Mouse (Mus musculus) G1E (cell line): Measurements from ENCODE around the gene Kcnc3.

ENCODE experiments used
- CTCF ChIP-seq: IDR thresholded peaks from 2 replicates; pipeline ENCODE4 v1.5.1; 2012; ENCODE audit warnings: low read depth, low read length, inconsistent platforms, mixed read lengths
- GATA1 ChIP-seq: IDR thresholded peaks from 2 replicates; pipeline ENCODE4 v1.6.1; 2012; ENCODE audit warnings: borderline replicate concordance, low read length, inconsistent platforms, mixed read lengths
- GATA2 ChIP-seq: IDR thresholded peaks from 2 replicates; pipeline ENCODE4 v1.6.1; 2012; ENCODE audit warnings: low read depth, low read length, inconsistent platforms, borderline replicate concordance
- POLR2AphosphoS5 ChIP-seq: IDR thresholded peaks from 2 replicates; pipeline ENCODE4 v1.6.1; 2012; ENCODE audit warnings: low read depth, low read length, inconsistent platforms; ENCODE audit not compliant: insufficient replicate concordance

DNA sequence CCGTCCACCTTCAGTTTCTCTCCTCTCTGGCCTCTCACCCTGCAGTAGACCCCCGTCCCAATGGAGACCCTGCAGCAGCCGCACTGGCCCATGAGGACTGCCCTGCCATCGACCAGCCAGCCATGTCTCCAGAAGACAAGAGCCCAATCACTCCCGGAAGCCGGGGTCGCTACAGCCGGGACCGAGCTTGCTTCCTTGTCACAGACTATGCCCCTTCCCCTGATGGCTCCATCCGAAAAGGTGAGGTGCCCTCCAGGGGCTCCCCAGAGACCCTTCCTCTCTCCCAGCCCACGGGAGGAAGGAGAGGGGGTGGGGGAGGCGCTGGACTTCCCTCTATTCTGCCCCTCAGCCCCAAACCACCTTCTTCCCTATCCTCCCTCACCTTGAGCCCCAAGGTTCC lies 7.9 kb downstream of the Kcnc3 start:
- no peak for TF ChIP-seq CTCF
- no peak for TF ChIP-seq POLR2AphosphoS5
- no peak for TF ChIP-seq GATA1
- TF ChIP-seq GATA2 = no peak
